Mouse (Mus musculus) right cerebral cortex, adult 18-20 months (tissue): ENCODE results near the gene Sertad4.

Experiments
- DNase-seq: peaks from one replicate; pipeline ENCODE4 v3.0.0; 2022; ENCODE audit warnings: mixed read lengths

The Sertad4 gene

DNA sequence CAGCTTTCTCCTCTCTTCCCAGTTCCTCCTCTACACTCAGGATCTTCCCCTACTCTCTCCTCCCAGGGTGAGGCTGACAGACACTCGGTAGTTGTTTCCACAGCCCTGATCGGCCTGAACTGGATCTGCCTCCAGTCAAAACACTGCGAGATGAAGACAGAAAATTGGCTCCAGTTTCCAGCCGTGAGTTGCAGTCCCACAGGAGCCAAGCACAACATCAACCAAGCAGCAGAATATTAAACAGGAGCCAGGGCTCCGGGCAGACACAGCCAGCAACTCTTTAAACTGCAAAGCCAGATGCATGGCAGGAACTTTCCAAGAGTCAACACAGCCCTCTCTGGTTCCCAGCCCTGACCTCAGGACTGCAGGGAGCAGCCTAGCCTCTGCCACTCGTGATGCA is 3.9 kb downstream of the Sertad4 start:
- DNase-seq: peak; percentile 37

DNA sequence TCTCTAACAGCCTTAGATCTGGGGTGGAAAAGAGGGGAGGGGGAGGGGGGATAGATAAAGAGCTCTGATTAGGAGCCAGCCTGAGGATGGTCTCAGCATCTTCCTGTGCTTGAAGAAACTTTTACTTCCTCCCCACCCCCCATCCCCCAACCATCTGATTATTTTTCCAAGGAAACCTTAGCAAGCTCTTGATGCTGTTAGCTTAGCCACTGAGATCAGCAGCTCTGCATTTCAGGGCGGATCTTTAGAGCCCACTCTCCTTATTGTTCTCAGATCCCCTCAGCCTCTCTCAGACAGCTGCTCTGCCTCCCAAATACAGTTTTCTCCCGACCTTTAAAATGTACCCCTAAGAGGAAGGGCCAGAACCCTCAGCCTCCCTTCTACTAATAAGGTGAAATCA is 4.4 kb downstream of the Sertad4 start:
- no peak for DNase-seq

DNA sequence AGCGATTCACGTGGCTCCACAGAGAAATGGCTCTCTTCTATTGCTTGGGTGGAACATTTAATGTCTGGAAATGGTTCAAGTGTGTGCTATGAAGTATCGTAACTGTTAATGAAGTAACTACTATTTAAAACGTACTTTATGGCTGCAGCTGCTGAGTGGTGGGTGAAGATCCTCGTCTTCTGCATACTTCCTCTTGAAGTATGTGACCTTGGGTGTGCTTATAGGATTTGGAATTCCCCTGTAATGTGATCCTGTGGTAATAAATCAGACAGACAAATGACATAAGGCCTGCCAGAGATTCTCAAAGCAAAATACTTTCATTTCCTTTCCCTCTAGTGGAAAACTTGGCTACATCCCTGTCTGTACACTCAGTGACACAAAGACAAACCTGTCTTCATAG is 5.9 kb downstream of the Sertad4 start:
- DNase-seq: no peak

DNA sequence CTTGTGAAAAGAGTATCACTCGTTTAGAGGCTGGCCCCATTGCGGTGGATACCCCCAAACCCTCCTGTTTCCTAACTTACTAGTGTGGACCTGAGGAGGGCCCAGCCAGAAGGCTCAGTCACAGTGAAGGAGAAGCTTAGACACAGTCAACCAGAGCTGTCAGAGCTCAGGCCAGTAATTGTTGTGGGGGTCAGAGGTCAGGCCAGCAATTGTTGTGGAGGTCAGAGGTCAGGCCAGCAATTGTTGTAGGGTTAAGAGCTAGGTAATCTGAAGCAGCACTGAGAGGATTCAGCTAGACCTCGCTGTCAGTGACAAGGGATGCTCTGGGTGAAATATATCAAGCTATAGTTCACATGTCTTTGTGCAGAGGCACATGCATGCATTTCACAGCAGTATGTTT is 8.3 kb downstream of the Sertad4 start:
- no peak for DNase-seq

DNA sequence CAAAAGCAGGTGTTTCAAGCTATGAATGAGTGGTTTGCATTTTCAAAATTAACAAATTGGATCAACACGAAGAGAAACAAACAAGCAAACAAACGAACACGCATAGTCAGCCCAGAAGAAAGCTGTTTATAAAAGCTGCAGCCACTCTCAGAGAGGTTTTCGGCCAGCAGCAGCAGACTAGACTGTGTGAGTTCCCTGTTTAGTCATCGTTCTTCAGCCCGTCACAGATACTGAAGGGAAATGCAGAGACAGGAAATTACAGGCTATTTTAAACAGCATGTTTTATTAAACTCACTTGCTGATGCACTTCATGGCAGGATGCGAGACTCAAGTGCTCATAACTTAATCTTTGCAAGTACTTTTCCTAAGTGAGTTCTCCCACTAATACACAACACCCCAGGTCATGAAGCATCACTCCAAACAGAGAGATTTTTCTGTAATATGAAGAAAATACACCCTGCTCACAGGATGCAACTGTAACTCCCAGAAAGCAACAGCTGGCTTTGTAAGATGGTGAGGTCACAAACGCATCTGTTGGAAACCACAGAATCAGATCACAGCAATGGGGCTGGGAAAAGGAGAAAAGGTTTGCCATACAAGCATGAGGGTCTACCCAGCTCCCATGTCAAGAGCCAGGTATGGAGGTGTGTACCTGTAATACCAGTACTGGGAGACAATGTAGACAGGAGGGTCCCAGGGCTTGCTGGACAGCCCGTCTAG is 14.3 kb downstream of the Sertad4 start:
- DNase-seq: no peak

DNA sequence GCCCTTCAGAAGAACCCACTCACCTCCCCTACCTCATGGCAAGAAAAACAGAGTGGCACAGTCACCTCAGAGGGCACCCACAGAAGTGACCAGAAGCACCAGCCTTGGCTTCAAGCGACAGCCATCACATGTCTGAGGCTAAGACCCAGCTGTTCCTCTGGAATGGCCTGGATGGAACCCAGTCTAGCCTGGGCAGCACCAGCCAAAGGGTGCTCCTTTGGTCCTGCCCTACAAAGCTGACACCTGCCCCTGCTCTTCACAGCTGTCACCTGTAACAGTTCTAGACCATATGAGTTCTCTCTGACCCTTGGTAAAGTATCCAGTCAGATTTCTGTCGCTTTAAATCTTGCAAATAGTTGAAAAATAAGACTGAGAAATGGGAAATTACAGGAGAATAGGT is 14.9 kb downstream of the Sertad4 start:
- no peak for DNase-seq

DNA sequence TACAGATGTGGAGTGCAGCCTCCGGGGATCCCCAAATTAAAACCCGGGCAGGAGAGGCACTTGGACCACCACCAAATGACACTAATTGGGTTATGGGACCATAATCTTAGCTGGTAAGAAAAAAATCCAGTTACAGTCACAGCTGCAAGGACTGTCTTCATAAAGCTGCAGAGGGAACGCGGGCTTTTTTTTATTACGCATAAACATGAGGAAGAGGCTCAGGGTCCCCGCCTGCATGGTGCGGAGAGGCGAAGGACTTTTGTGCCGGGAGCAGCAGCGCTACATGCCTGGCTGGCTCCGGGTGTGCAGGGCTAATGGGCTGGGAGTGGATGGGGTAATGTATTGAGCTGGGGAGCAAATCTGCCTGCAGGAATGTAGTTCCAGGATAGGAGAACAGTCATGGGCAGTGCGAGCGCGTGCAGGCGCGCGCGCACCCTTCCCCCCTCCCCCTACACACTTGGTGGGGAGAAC is 20.3 kb downstream of the Sertad4 start:
- DNase-seq: no peak

DNA sequence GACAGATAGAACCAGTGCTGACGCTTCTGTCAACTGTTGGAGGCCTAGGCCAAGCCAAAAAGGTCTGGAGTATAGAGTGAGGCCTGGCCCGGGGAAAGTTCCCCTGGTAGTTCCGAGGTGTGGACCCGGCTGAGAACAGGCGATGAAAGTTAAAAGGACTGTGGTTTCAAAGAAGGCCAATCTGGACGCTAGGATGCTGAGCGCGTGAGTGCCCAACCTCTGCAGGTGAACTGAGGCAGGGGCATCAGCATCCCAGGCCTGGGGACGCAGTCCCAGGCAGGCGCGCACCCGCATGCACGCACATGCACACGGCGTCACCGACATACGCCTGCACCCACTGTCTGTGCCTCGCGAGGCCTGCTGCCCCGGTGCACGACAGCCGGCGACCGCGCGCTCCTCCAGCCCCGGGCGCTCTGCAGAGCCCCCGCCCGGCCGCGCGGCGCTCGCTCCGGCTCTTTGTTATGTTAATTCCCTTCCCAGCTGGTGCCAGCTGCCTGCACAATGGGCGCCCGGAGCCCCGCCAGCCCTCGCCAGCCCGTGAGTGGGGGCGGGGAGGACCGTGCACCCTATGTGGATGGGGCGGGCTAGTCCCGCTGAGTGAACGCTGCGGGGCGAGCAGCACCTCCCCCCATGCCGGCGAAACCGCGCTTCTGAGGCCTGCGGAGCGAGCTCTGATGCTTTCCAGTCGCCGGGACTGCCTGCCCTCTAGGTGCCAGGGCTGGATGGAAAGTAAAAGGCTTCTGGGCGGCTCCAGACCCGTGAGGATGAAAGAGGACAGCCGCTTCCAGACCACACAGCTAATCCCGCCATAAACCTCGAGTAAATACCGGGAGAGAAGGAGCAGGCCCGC is 21.0 kb downstream of the Sertad4 start:
- DNase-seq: peak; percentile 71

DNA sequence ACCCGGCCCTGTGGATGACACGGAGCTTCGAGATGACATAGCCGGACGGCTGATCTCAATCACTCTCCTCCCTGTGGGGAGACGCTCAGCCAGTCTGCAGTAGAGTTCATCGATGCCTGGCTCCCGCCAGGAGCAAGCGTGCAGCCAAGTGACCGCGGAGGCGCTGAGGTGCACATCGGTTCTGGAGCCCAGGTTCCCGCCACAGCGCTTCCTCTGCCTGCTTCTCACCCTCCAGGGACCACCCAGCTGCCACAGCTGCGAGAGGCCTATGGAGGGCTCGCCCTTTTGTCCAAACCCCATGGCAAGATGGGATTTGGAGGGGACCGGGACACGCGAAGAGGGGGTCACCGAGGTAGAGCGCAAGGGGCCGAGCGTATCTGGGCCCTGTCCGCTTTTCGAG is 22.0 kb downstream of the Sertad4 start:
- DNase-seq: no peak

DNA sequence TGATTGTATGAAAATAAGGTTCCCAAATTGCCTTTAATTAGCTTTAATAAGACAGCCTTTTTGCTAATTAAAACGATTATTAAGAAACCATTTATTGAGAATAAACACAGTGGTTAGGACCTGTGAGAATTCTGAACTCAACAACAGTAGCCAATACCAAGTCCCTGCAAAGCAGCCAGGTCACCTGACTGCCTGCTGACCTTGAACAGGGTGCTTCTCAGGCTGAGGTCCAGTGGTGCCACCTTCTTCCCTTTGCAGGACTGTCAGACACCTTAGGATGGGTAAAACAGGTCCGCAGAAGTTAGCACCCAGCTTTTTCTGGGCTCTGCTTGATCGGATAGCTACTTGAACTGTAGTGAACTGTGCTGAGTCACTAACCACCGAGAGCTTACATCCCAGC is 22.5 kb downstream of the Sertad4 start:
- DNase-seq: no peak

DNA sequence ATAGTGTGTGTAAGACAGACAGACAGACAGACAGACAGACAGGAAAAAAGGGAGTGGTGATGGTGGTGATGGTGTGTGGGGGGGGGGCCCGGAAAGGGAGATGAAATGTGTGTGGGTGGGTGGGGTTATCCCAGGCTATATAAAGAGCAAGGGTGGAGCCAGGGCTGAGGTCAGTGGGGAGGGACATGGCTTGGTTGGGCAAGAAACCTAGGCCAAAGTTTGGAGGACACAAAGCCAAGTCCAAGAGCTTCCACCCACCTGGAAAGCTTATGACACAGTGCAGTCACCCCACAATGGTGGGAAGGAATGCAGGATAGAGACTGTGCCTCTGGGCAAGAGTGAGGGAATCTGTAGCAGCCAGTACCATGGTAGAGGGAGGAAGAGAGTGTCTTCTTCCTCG is 23.2 kb downstream of the Sertad4 start:
- DNase-seq: no peak

DNA sequence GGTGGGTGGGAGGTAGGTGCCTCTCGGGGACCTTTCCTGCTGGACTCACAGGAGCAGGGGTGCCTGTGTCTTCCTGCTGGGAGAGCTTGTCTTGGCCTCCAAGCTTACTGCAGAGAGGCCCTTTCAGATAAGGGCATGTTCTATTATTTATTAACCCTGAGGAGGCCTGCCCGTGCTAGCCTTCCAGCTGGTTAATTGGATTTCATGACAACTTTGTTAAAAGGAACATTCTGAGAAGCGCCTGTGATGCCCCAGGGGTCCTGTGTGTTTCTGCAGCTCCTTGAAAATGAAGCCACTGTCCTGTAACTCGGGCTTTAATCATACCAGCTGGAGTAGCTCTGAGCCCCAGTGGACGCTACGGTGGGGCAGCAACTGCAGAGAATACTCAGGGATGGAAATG is 25.1 kb downstream of the Sertad4 start:
- DNase-seq: no peak

DNA sequence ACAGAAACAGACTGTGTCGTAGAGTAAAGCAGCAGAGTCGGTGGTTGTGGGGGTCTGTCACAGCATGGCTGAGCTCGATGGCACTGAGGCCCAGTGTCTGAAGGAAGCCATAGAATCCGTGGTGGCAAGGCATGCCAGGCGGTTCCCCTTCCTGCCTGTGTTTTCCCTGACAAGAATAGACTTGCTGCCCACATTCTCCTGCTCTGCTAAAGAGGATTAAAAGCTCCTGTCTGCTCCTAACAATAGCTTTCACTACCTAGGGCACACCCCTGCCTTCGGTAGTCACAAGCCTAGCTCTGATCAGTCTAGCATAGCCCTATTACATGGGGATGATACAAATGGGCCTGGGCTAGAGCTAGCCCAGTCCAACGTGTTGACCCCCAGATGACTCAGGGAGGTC is 26.6 kb downstream of the Sertad4 start:
- peak; percentile 51 for DNase-seq

DNA sequence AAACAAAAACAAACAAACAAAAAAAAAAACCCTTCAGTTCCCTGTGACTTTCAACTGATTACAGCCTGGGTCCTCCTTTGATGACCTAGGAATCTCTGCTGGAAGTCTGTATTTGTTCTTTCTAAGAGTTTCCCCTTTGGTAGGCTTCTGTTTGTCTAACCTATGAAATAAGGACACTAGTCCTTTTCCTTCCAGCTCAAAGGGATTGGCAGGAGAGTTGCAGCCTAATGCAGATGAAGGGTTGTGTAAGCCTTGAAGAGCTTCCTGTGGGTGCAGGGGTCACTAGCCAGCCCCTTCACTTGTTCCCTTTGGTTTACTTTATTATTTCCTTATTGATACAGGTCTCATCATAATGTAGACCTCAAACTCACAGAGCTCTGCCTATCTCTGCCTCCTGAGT is 27.6 kb downstream of the Sertad4 start:
- DNase-seq: no peak

DNA sequence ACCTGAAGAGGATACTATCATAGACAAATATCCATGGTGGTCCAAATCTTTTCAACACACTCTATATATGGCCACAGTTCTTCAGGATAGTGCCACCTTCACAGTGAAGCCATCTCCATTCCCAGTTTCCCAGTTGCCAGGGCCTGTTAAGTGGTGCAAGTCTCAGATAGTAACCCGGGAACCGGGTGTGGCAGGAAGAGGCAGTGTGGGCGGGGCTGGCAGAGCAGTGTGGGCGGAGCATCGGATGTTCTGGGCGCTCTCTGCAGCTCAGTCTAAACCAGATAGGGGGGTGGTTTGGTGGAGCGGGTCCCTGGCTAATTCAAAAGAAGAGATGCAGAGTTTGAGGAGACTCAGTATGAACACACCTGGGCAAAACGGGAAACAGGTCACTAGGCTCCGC is 29.8 kb downstream of the Sertad4 start:
- DNase-seq: peak; percentile 40

DNA sequence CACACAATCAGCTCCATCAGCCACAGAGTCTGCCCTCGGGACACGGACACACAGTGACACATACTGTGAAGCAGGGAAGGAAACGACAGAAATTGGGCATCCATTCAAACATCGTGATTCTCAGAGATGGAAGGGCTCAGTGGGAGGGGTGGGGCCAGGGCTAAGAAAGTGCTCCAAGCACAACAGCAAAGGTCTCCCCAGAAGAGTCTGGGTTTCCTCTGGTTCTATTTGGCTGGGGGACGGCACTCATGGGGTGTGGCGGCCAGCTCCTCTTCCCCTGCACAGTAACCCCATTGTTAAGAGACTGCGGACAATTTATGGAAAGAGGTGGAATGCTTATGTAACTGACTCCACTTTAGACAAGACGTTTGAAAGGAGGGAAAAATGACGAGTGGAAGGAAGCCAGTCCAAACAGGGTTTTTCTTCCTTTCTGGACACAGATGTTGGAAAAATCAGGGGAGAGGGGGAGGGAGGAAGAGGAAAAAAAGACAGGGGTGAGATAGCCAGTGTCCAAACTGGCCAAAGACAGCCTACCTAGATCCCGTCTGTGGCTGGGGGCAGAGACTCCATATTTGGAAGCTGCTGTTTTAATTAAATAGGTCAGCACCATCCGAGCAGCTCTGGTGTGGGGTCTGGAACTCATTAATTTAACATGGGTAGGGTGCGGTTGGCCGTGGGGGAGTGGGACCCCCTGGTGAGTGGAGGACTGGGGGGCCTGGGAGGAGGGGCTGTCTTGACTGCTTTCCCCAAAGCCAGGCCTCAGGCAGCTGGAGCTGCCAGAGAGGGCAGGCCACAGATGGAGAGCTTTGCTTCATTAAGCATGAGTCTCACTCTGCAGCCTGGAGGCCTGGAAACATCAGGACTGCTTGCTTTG is 32.7 kb downstream of the Sertad4 start:
- no peak for DNase-seq

DNA sequence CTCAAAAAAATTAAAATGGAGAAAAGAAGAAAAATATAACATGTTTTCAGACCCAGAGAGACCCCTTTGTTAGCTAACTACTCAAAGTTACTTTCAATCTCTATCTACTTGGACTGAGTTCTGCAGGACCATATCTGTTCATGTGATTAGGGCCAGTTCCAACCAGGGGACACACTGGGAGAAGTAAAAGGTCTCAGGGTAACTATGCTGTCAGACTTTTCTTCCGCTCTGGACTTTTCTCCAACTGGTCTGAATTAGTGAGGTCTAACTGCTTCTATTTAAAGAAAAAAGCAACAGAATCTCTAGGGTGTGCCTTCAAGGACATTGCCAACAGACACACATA is 33.3 kb downstream of the Sertad4 start:
- no peak for DNase-seq

DNA sequence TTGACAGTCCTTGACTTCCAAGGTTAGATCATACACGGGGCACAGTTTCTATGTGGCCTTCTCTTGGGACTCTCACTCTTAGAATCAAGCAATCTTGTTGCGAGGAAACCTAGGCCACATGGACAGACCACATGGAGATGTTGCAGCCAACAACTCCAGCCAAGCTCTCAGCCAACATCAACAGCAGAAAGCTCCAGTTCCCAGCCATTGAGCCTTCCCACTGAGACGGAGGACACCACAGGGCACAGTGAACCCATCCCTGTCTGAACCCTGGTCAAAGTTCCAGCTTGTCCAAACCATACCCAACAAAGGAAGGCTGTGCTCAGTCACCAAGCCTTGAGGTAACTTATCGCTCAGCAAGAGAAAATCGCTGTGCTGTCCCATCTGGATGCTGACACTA is 37.2 kb downstream of the Sertad4 start:
- no peak for DNase-seq

DNA sequence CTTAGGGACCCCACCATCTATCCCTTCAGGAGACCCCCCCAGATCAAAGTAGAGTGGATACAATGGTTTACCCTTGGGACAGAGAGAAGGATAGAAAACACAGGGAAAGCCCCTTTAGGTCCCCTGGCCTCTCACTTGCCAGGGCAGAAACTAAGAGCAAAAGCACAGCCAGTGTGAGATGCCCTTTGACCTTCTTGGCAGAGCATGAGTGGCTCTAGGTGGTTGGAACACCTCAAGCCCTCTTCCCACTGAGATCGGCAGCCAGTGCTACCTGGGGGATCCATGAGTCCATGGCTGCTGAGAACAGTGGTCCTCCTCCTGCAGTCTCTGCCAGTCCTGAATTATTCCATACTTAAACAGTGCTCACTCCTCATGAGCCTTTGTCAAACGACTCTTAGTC is 39.8 kb downstream of the Sertad4 start:
- no peak for DNase-seq

DNA sequence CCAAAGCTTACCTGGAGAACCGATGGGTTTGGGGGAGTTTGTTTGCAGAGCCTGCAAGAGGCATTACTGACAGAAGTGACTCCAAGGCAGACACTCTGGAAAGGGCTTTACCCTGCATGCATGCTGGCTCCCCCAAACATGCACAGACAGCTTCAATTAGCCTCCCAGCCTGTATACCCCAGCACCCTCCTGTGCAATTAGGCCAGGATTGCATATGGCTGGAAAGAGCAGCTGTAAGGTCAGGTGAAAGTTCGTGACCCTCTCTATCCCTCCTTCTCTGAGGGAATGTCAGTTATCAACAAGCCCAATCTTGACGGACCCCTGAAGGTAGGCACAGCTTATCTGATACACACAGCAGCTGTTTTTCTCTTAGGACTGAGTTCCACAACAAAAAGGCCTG is 40.9 kb downstream of the Sertad4 start:
- DNase-seq: no peak

DNA sequence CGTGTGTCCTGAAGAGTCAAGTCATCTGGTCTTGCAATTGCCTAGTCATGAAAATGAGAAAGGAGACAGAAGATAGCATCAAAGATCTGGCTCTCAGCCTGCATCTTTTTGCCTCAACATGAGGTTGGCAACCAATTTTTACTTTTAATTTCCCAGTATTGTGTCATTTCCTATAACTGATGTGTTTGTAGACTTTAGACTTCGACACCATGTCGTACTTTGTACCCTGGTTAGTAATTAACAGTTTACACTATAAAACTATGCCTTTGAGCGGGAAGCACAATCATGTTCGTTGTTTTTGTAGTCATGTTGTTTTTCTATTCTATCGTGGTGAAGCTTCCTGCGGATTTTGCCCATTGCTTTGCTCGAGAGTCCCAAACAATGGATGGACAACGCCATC is 42.8 kb downstream of the Sertad4 start:
- DNase-seq: no peak

DNA sequence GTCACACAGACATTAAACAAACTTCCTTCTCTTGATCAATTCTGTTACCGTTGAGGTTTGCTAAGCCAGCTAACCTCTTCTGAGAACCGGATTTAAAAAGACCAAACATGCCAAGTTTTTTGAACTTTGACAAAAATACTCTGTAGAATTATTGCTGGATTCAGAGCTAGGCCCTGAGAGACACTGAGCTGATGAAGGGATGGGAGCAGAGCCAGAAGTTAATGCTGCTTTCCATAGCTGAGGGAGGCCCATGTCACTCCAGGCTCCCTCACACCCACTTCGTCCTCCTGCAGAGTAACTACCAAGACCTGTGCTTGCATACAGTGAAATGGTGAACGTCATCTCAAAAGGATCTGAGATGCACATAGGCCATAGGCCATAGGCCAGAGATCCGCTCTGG is 43.3 kb downstream of the Sertad4 start:
- no peak for DNase-seq
